12 mouse cellular contexts compared by ENCODE assay signal in the genomic region with DNA sequence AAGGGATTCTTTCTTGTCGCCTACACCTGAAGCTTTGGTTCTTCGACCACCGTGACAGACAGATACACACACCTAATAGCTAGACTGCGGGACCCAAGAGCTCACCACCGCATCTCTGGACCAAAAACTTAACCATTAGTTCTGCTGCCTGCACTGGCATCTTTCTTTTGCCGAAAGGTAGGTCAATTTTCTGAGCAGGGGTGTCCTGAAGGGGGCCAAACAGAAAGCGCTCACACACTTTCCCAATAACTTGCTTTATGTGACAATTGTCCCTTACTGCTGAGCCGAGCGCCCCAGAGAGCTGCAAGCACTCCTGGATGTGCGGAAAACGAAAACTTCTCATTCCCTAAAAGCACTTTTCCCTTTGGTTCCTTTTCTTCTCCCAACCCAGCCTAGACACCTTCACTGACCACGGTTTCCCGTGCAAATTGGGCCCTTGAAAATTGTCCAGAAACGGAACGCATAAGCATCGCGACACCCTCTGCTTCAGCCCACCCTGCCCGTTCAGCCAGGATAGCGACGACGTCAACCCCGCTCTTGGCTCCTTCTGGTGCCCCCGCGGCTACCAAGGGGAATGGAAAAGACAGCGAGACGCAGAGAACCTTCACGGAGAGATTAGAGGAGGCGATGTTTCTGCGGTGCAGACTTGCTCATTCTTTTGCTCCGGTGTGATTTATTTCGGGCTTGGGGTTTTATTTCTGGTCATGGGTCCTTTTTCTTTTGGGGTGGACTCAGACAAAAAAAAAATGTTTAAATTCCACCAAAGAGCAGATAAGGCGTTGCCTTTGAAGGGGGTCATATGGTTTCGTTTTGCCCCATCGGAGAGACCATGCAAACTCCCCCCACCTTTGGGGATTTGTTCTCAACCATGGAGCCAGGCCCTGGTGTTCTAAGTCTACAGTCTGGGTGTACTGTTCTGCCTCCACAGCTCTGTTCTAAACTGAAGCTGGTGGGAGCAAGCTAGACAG. TPM values are rescaled to one million over a fixed set of nuclear protein-coding genes. Genes with fewer than 3 reads are reported as not detected.
DNase-seq lines count a peak whose midpoint lies in the region; ATAC-seq and TF ChIP-seq lines count a peak whose summit lies in the region.
"Had no signal": no experiment of that assay in that cellular context is flagged by ENCODE, and none has a peak within 500 bp of the region (broad histone marks: within the 10 kb centered on the region; RNA-seq: fewer than 3 reads in every experiment).

No protein-coding gene starts in this region.

- ATAC-seq in heart, embryonic 14.5 days (ENCODE audit: insufficient number of reproducible peaks, insufficient read depth, low FRiP score, low read depth): no peak
- ATAC-seq in midbrain, postnatal 0 days (ENCODE audit: low FRiP score): no peak
- ATAC-seq in hindbrain, embryonic 11.5 days (ENCODE audit: low FRiP score): no peak
- ATAC-seq in stomach, embryonic 16.5 days (ENCODE audit: insufficient read depth, low FRiP score): no peak

- H3K4me1 ChIP-seq in heart, embryonic 14.5 days (ENCODE audit: control insufficient read depth in 2 of 2, insufficient read depth in 2 of 2, low read length in 2 of 2): peaks cover 10 to 25% of the 10 kb centered on the region in 2 experiments
- peaks cover 32% of the 10 kb centered on the region for H3K4me1 ChIP-seq in midbrain, embryonic 10.5 days
- peaks cover 5% of the 10 kb centered on the region; the same call in 1 of the 2 replicates for H3K4me1 ChIP-seq in midbrain, postnatal 0 days (ENCODE audit: insufficient read depth, low read length)
- peaks cover 12% of the 10 kb centered on the region for H3K4me1 ChIP-seq in hindbrain, embryonic 11.5 days (replicated peaks; ENCODE audit: control insufficient read depth, insufficient read depth, low read length)
- H3K4me1 ChIP-seq in stomach, embryonic 16.5 days (ENCODE audit: control insufficient read depth, insufficient read depth, low read length): peaks cover 16% of the 10 kb centered on the region

- H3K4me3 ChIP-seq in heart, embryonic 14.5 days (ENCODE audit: control insufficient read depth in 1 of 2, insufficient read depth in 1 of 2, low read depth in 1 of 2, low read length in 2 of 2): peak overlapping the region; percentile 14 to 46
- peak overlapping the region; percentile 59 for H3K4me3 ChIP-seq in midbrain, embryonic 10.5 days
- H3K4me3 ChIP-seq in midbrain, postnatal 0 days (ENCODE audit: low read depth, low read length): no peak overlapping the region
- H3K4me3 ChIP-seq in hindbrain, embryonic 11.5 days (ENCODE audit: low read depth, low read length): no peak overlapping the region
- H3K4me3 ChIP-seq in stomach, embryonic 16.5 days (replicated peaks; ENCODE audit: low read length): 0 out of 2 replicates have a peak overlapping the region, but pooled peaks have one; percentile 5

- H3K27ac ChIP-seq in heart, embryonic 14.5 days (replicated peaks in 1 of 2; ENCODE audit: control insufficient read depth in 1 of 2, insufficient read depth in 1 of 2, low read depth in 2 of 2, low read length in 2 of 2): no peak overlapping the region
- no peak overlapping the region for H3K27ac ChIP-seq in midbrain, embryonic 10.5 days (replicated peaks)
- no peak overlapping the region for H3K27ac ChIP-seq in midbrain, postnatal 0 days (ENCODE audit: low read depth, low read length)
- no peak overlapping the region for H3K27ac ChIP-seq in hindbrain, embryonic 11.5 days (ENCODE audit: low read depth, low read length)
- no peak overlapping the region for H3K27ac ChIP-seq in stomach, embryonic 16.5 days (ENCODE audit: low read length)

- no peak for DNase-seq in heart, adult 9 months (ENCODE audit: low spot score in 2 of 2)
- DNase-seq in midbrain, embryonic 10.5 days (ENCODE audit: low spot score): peak; percentile 51
- no peak for DNase-seq in midbrain, postnatal 0 days (ENCODE audit: low spot score)
- DNase-seq in hindbrain, embryonic 11.5 days (ENCODE audit: low spot score): peak; percentile 56
- DNase-seq in gastrocnemius, postnatal 14 days: no peak
- no peak for DNase-seq in layer of hippocampus, postnatal 36 days
- DNase-seq: cerebellum, adult 18-20 months; right cerebral cortex, postnatal 4 days had no signal

- intact Hi-C loops in gastrocnemius, postnatal 14 days (cut with DNase I; ENCODE audit: low total_unique reads): loop anchor here (5.0 to 10.0 kb wide), 2 partner anchors 85 to 307 kb away; no protein-coding TSS in a partner anchor

- no peaks in the 10 kb centered on the region for H3K36me3 ChIP-seq in heart, embryonic 14.5 days (ENCODE audit: control insufficient read depth, insufficient read depth, low read length)
- H3K36me3 ChIP-seq in midbrain, embryonic 10.5 days: no peaks in the 10 kb centered on the region
- H3K36me3 ChIP-seq in midbrain, postnatal 0 days (ENCODE audit: insufficient read depth, low read length): no peaks in the 10 kb centered on the region
- H3K36me3 ChIP-seq in hindbrain, embryonic 11.5 days (ENCODE audit: control insufficient read depth, insufficient read depth, low read length): no peaks in the 10 kb centered on the region
- H3K36me3 ChIP-seq in stomach, embryonic 16.5 days (ENCODE audit: control insufficient read depth, insufficient read depth, low read length): no peaks in the 10 kb centered on the region

- 11% methylated on average over 34 of the region's 34 CpGs for WGBS in heart, embryonic 14.5 days
- WGBS in midbrain, embryonic 10.5 days: 3% methylated on average over 34 of the region's 34 CpGs
- 6% methylated on average over 34 of the region's 34 CpGs for WGBS in midbrain, postnatal 0 days
- 5% methylated on average over 34 of the region's 34 CpGs for WGBS in hindbrain, embryonic 11.5 days
- WGBS in stomach, embryonic 16.5 days: 11% methylated on average over 34 of the region's 34 CpGs

- TF ChIP-seq CTCF in midbrain, postnatal 0 days (IDR thresholded peaks at IDR 0.05): no peak

- no peak overlapping the region for H3K9ac ChIP-seq in heart, embryonic 14.5 days (ENCODE audit: low read length)
- no peak overlapping the region for H3K9ac ChIP-seq in midbrain, postnatal 0 days (replicated peaks; ENCODE audit: low read length, poor library complexity, severe bottlenecking)
- H3K9ac ChIP-seq in hindbrain, embryonic 11.5 days (ENCODE audit: low read depth, low read length): no peak overlapping the region
- no peak overlapping the region for H3K9ac ChIP-seq in stomach, embryonic 16.5 days (ENCODE audit: low read length)

- H3K9me3 ChIP-seq in heart, embryonic 14.5 days (ENCODE audit: control insufficient read depth, low read length): no peaks in the 10 kb centered on the region
- H3K9me3 ChIP-seq in midbrain, embryonic 10.5 days (replicated peaks): no peaks in the 10 kb centered on the region
- no peaks in the 10 kb centered on the region for H3K9me3 ChIP-seq in midbrain, postnatal 0 days (ENCODE audit: low read length)
- H3K9me3 ChIP-seq in hindbrain, embryonic 11.5 days (ENCODE audit: control insufficient read depth, low read length): no peaks in the 10 kb centered on the region
- H3K9me3 ChIP-seq in stomach, embryonic 16.5 days (replicated peaks; ENCODE audit: control insufficient read depth, low read length): no peaks in the 10 kb centered on the region

- H3K4me2 ChIP-seq in heart, embryonic 14.5 days (ENCODE audit: low read length): peak overlapping the region; percentile 79
- no peak overlapping the region for H3K4me2 ChIP-seq in midbrain, postnatal 0 days (ENCODE audit: low read depth, low read length, poor library complexity, severe bottlenecking)
- H3K4me2 ChIP-seq in hindbrain, embryonic 11.5 days (replicated peaks; ENCODE audit: low read depth, low read length): no peak overlapping the region
- H3K4me2 ChIP-seq in stomach, embryonic 16.5 days (ENCODE audit: low read depth, low read length): no peak overlapping the region

- peaks cover 94% of the 10 kb centered on the region for H3K27me3 ChIP-seq in heart, embryonic 14.5 days (ENCODE audit: control insufficient read depth, insufficient read depth, low read length)
- peaks cover 100% of the 10 kb centered on the region for H3K27me3 ChIP-seq in midbrain, embryonic 10.5 days (ENCODE audit: low read depth, poor library complexity, severe bottlenecking)
- H3K27me3 ChIP-seq in midbrain, postnatal 0 days (ENCODE audit: insufficient read depth, low read length): peaks cover 86% of the 10 kb centered on the region
- H3K27me3 ChIP-seq in hindbrain, embryonic 11.5 days (ENCODE audit: control insufficient read depth, insufficient read depth, low read length): peaks cover 86% of the 10 kb centered on the region
- H3K27me3 ChIP-seq in stomach, embryonic 16.5 days (ENCODE audit: control insufficient read depth, insufficient read depth, low read length): peaks cover 88% of the 10 kb centered on the region

RNA-seq across cellular contexts. Expression of a gene that starts 2.3 kb away (rescaled TPM):
- not detected in 2 replicates for polyA plus RNA-seq in heart, embryonic 14.5 days (2014; fragmentation: Nextera tagmentation; extraction: Ambion mirVana)
- 0.19 and 0.48 TPM in 2 replicates for polyA plus RNA-seq in midbrain, embryonic 10.5 days (2016; fragmentation: Nextera tagmentation; extraction: Ambion mirVana)
- 4.7 TPM in 1 of 2 replicates, not detected in the other for total RNA-seq in midbrain, postnatal 0 days (2014; rRNA removed)
- polyA plus RNA-seq in midbrain, postnatal 0 days (2015; fragmentation: Nextera tagmentation; extraction: Ambion mirVana): 0.11 and 0.12 TPM in 2 replicates
- 0.59 and 1.4 TPM in 2 replicates for polyA plus RNA-seq in hindbrain, embryonic 11.5 days (2014; fragmentation: Nextera tagmentation; extraction: Ambion mirVana)
- 0.09 TPM in 1 of 2 replicates, not detected in the other for polyA plus RNA-seq in stomach, embryonic 16.5 days (2015; fragmentation: Nextera tagmentation; extraction: Ambion mirVana)
- not detected for total RNA-seq in gastrocnemius, postnatal 14 days (2021)
- total RNA-seq in layer of hippocampus, postnatal 36 days (2021): under 1 TPM in 1 of 2 experiments, not detected in 1; 0.25 TPM
- polyA plus RNA-seq: liver, embryonic 11.5 days; thymus, postnatal 0 days had no signal

RNA-seq across cellular contexts. Expression of a gene that starts 13.8 kb away (rescaled TPM):
- 10.5 and 11.1 TPM in 2 replicates for polyA plus RNA-seq in heart, embryonic 14.5 days (2014; fragmentation: Nextera tagmentation; extraction: Ambion mirVana)
- 14.9 and 15.8 TPM in 2 replicates for polyA plus RNA-seq in midbrain, embryonic 10.5 days (2016; fragmentation: Nextera tagmentation; extraction: Ambion mirVana)
- 5.9 and 8.3 TPM in 2 replicates for total RNA-seq in midbrain, postnatal 0 days (2014; rRNA removed)
- 5.1 and 5.4 TPM in 2 replicates for polyA plus RNA-seq in midbrain, postnatal 0 days (2015; fragmentation: Nextera tagmentation; extraction: Ambion mirVana)
- polyA plus RNA-seq in hindbrain, embryonic 11.5 days (2014; fragmentation: Nextera tagmentation; extraction: Ambion mirVana): 6.9 TPM in 2 replicates
- 15.7 and 16.5 TPM in 2 replicates for polyA plus RNA-seq in stomach, embryonic 16.5 days (2015; fragmentation: Nextera tagmentation; extraction: Ambion mirVana)
- 1 to 10 TPM; 5.0 to 5.9 TPM for total RNA-seq in gastrocnemius, postnatal 14 days (2021)
- total RNA-seq in layer of hippocampus, postnatal 36 days (2021): 10 to 100 TPM; 12.7 to 16.9 TPM

Comparison
In these comparisons a context has a peak if more than half of its experiments do, and no peak if none do; other contexts are left out.
1. H3K4me3 ChIP-seq: peak in heart, embryonic 14.5 days (2 of 2), midbrain, embryonic 10.5 days (single experiment) and stomach, embryonic 16.5 days (single experiment); none in midbrain, postnatal 0 days (single experiment) and hindbrain, embryonic 11.5 days (single experiment).
2. DNase-seq: peak in midbrain, embryonic 10.5 days (single experiment) and hindbrain, embryonic 11.5 days (single experiment); none in heart, adult 9 months (0 of 2), midbrain, postnatal 0 days (single experiment), gastrocnemius, postnatal 14 days (single experiment) and layer of hippocampus, postnatal 36 days (0 of 2).